Mouse (Mus musculus): ENCODE data around the gene Imp4.
"Not testable (repeated sequence)": the region's sequence is repeated elsewhere in the genome, so short reads cannot be mapped to it uniquely, and the experiment has no call there.

Gene Imp4

GRCm38 (mm10) chr1:34439215-34439960 lies at the start of gene Imp4, which contains the start of gene Ccdc115:
Gene Imp4 (plus strand): TSS chr1:34439851.
Gene Ccdc115 (minus strand): TSS chr1:34439672.
- peak; percentile 98 for DNase-seq (ENCODE audit: low spot score)

- DNase-seq (ENCODE audit: low spot score) = no peak
Observed at GRCm38 (mm10) chr1:34396321-34396720, 43.3 kb upstream of the Imp4 start.

GRCm38 (mm10) chr1:34399182-34399953 lies 40.3 kb upstream of the Imp4 start:
- peak; percentile 49 for DNase-seq (ENCODE audit: low spot score)

GRCm38 (mm10) chr1:34428466-34428865 lies 11.2 kb upstream of the Imp4 start:
- DNase-seq (ENCODE audit: low spot score) = no peak

- no peak for DNase-seq (ENCODE audit: low spot score)
Observed at GRCm38 (mm10) chr1:34429281-34429680, 10.4 kb upstream of the Imp4 start.

- no peak for DNase-seq (ENCODE audit: low spot score)
Observed at GRCm38 (mm10) chr1:34430981-34431380, 8.7 kb upstream of the Imp4 start.

GRCm38 (mm10) chr1:34431431-34431830 lies 8.2 kb upstream of the Imp4 start:
- no peak for DNase-seq (ENCODE audit: low spot score)

GRCm38 (mm10) chr1:34432411-34432775 lies 7.3 kb upstream of the Imp4 start:
- DNase-seq (ENCODE audit: low spot score) = no peak

- peak; percentile 47 for DNase-seq (ENCODE audit: low spot score)
Observed at GRCm38 (mm10) chr1:34432776-34433481, 6.7 kb upstream of the Imp4 start.

GRCm38 (mm10) chr1:34433891-34434521 lies 5.6 kb upstream of the Imp4 start:
- peak; percentile 7 for DNase-seq (ENCODE audit: low spot score)

- DNase-seq (ENCODE audit: low spot score) = peak; percentile 93
Observed at GRCm38 (mm10) chr1:34434660-34435160, 4.9 kb upstream of the Imp4 start.

- no peak for DNase-seq (ENCODE audit: low spot score)
Observed at GRCm38 (mm10) chr1:34435371-34436120, 4.1 kb upstream of the Imp4 start.

GRCm38 (mm10) chr1:34436374-34436773 lies 3.3 kb upstream of the Imp4 start:
- DNase-seq (ENCODE audit: low spot score) = no peak

GRCm38 (mm10) chr1:34437366-34437765 lies 2.3 kb upstream of the Imp4 start:
- DNase-seq (ENCODE audit: low spot score) = not testable (repeated sequence)

GRCm38 (mm10) chr1:34438381-34439051 lies 1.1 kb upstream of the Imp4 start:
- DNase-seq (ENCODE audit: low spot score) = no peak

- peak; percentile 53 for DNase-seq (ENCODE audit: low spot score)
Observed at GRCm38 (mm10) chr1:34439961-34440630, 445 bp downstream of the Imp4 start.

GRCm38 (mm10) chr1:34443124-34443523 lies 3.5 kb downstream of the Imp4 start:
- no peak for DNase-seq (ENCODE audit: low spot score)

- no peak for DNase-seq (ENCODE audit: low spot score)
Observed at GRCm38 (mm10) chr1:34458431-34458830, 18.8 kb downstream of the Imp4 start.

GRCm38 (mm10) chr1:34459284-34460060 lies 19.8 kb downstream of the Imp4 start, which contains the start of gene Ptpn18:
Gene Ptpn18 (plus strand): TSS chr1:34459762.
- peak; percentile 94 for DNase-seq (ENCODE audit: low spot score)
